Mouse (Mus musculus) bone marrow, adult 2 months (tissue): Measurements from ENCODE around the gene Arf4. TPM values are rescaled to one million over a fixed set of nuclear protein-coding genes. Genes with fewer than 3 reads are reported as not detected.
"Not testable (repeated sequence)": the region's sequence is repeated elsewhere in the genome, so short reads cannot be mapped to it uniquely, and the experiment has no call there.

Experiments
- H3K27ac ChIP-seq: fragments of 200-500 bp; 2 replicates; pipeline ENCODE4 v1.5.1; 2012; ENCODE audit warnings: low read depth, mild to moderate bottlenecking, control low read depth, inconsistent platforms, low read length; ENCODE audit not compliant: control insufficient read depth, poor library complexity, insufficient read depth
- H3K4me1 ChIP-seq: fragments of 200-500 bp; 2 replicates; pipeline ENCODE4 v1.6.1; 2011; ENCODE audit warnings: low read length; ENCODE audit not compliant: control insufficient read depth, insufficient read depth
- H3K4me3 ChIP-seq: fragments of 200-500 bp; replicated peaks from 2 replicates; pipeline ENCODE3; 2011; ENCODE audit warnings: mild to moderate bottlenecking, low read depth, low read length, control low read depth; ENCODE audit not compliant: control insufficient read depth
- CTCF ChIP-seq: fragments of 200-500 bp; IDR thresholded peaks from 2 replicates; pipeline ENCODE4 v1.5.1; 2011; ENCODE audit warnings: low read length, control low read depth; ENCODE audit not compliant: control insufficient read depth, insufficient read depth
- POLR2A ChIP-seq: fragments of 200-500 bp; IDR thresholded peaks from 2 replicates; pipeline ENCODE4 v1.6.1; 2011; ENCODE audit warnings: low read depth, mild to moderate bottlenecking, control low read depth, low read length, borderline replicate concordance; ENCODE audit not compliant: control insufficient read depth
- WGBS: fragments of 180-500 bp; shearing (Covaris S2); methylation state at CpG from one replicate; pipeline ENCODE4 v1.1.7; 2018; 5-methylcytosine and 5-hydroxymethylcytosine counted together
- polyA plus RNA-seq: library from polyadenylated mRNA; stranded (reverse); fragments of >200 nt; gene quantifications from 2 replicates; pipeline ENCODE4 v1.2.4, GENCODE M21; 2011; ENCODE audit warnings: low replicate concordance; ENCODE audit not compliant: missing spikeins, insufficient read depth, insufficient read length

The Arf4 gene
- polyA plus RNA-seq, 1 experiment = 36.8 TPM

DNA sequence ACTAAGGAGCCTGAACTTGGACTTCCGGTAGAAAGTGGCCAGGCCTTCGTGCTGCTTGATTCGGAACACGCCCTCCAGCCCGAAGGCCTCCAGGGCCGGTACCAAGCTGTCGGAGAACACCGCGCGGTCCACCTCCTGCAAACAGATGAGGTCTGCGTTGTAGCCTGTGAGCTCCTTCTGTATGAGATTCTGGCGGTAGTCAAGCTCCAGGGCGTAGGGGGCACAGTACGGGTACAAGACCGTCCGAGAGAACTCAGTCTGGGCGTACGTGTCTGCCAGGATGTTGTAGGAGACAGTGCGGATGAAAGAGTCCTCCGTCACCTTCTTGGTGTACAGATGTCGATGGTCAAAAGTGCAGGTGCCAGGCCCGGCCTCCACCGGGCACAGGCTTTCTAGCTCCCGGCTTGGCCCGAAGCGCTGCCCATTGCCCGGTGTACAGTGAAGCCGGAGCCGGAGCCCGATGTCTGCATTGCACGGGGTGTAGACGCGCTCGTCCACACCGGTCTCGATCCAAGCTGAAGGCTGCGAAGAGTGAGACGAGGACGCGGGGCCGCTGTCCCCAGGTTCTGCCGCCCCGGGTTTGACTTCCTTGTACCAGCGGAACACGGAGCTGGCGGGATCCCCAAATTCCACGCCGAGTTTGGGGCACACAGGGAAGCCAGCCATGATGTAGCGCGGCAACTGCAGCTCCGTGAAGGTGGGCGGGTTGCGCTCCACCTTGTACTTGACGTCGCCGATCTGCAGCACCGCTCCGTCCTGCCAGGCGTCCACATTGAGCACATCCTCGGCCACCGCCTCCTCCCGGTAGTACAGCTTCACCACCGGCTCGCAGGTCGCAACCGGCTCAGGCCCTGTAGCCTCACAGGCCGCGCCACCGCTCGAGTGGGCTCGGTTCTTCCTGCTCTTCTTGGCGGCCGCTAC is 30.8 kb downstream of the Arf4 start:
- TF ChIP-seq CTCF = no peak
- TF ChIP-seq POLR2A = 0 out of 2 replicates have a peak, but pooled peaks have one; percentile 4

DNA sequence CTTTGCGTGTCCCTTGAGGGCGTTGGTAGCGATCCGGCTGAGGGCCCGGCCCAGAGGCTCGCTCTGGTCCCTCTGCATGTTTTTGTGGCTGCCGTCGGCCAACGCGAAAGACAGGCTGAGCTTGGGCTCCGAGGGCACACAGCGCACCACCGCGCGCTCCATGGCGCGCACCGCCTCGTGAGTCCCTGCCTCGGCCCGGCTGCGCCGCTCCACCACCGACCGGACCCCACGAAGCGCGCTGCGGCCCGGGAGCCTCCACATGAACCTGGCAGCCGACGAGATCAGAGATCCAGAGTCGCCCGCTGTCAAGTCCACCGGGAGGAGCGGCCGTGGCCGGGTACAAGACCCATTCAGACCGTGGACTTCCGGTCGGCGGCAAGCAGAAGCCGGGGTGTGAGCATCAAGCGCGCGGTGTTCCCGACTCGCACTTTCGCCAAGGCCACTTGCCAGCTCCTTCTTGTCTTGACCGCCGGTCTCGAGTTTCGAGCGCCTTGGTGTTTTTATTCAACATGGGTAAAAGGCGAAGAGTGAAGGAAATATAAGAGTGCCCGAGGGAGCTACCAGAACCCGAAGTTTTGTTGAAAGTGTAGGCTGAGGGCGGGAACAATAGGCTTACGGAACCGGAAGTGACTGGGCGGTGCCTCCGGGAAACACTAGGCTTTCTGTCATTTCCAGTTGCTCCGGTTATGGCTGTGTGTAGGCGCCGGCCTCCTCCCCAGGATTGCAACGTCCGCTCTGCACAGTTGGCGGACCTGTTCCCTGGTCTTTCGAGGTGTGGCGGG is 31.6 kb downstream of the Arf4 start, which contains the start of gene Pde12:
Gene Pde12 (minus strand): TSS at position 592 of the 782 bp plus-strand sequence.
- Histone ChIP-seq H3K4me1 (no peaks in the 10 kb centered on the region; the same call in 1 of the 2 replicates), H3K4me3 (peak within 1 kb of the TSS; percentile 99), H3K27ac (peak within 1 kb of the TSS; percentile 93)
- under 1% methylated on average over 70 of the region's 70 CpGs for WGBS
- no peak for TF ChIP-seq CTCF
- TF ChIP-seq POLR2A = peak; percentile 73; the same call in 1 of the 2 replicates

More for the DNA sequence above, 30.8 kb downstream of the Arf4 start:
- H3K4me1 ChIP-seq = no peaks in the 10 kb centered on the region; the same call in 1 of the 2 replicates
- H3K4me3 ChIP-seq = peak overlapping the region; percentile 99
- H3K27ac ChIP-seq = peak overlapping the region; percentile 93
- WGBS = under 1% methylated on average over 73 of the region's 73 CpGs

DNA sequence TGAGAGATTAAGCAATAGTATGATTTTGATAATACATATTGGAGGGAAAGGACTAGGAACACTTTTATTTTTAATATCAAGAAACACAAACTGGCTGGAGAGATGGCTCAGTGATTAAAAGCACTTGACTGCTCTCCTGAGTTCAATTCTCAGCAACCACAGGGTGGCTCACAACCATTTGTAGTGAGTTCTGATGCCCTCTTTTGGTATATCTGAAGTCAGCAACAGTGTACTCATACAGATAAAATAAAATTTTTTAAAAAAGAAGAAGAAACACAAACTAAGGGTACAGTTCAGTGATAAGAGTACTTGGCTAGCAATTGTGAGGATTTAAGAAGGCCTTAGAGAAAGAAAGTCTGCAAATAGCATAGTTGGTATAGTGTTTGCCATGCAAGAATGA is 33.1 kb downstream of the Arf4 start:
- TF ChIP-seq CTCF (no peak), POLR2A (no peak)
- Histone ChIP-seq H3K4me1 (peaks cover 2% of the 10 kb centered on the region), H3K4me3 (no peak overlapping the region), H3K27ac (no peak overlapping the region)

DNA sequence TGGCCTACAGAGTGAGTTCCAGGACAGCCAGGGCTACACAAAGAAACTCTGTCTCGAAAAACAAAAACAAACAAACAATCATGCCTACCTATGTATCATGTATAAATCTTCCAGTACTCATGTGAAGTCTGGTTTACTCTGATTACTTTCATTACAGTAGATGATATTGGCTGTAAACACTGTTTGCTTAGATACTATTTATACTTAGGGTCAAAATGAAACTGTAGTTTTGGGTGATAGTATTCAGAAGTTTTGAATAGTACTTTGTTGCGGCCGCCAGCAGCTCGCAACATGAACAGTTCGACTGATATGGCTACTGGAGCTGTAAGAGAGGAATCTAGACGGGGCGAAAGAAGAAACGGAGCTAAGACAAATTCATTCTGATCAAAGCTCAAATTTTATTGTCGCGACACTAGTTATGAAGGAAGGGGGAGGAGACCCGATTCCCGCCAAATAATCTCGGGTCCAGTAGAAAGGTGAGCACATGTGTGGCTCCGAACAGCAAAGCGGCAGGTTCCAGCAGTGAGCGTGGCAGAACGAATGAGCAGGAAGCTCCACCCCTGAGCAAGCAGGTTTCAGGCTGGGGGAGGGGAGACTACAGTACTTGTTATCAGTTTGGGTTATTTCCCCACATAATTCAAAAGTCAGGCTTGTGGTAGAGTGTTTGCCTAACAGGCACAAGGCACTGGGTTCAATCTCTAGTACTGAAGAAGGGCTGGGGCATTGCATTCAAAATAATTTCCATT is 34.2 kb downstream of the Arf4 start:
- H3K4me1 ChIP-seq, H3K27ac ChIP-seq, H3K4me3 ChIP-seq: not testable (repeated sequence)
- 28% methylated on average over 17 of the region's 17 CpGs for WGBS

DNA sequence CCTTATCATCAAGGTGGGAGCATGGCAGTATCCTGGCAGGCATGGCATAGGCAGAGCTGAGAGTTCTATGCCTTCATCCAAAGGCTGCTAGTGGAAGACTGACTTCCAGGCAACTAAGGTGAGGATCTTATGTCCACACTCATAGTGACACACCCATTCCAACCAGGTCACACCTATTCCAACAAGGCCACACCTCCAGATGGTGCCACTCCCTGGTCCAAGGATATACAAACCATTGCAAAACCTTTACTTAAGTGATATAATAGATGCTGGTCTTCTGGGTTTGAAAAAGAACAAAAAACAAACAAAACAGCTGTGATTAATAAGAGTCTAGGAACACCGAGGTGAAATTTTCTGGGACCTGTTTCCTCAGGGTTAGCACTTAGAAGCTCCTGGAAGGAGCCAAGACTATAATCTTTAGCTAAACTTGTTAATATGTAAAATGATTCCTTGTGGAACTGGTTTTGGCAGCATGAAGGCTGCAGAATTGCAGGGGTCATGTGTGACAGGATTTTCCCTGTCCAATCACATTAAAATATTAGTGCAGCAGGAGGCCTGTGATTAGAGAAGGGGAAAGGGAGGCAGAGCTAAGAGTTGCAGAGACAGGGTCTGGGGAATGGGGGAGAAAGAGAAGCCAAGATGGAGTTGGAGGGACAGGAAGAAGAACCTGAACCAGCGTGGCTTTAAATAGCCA is 36.7 kb downstream of the Arf4 start:
- not testable (repeated sequence) for H3K4me3 ChIP-seq, H3K4me1 ChIP-seq, H3K27ac ChIP-seq
- 74% methylated on average over 2 of the region's 2 CpGs for WGBS

DNA sequence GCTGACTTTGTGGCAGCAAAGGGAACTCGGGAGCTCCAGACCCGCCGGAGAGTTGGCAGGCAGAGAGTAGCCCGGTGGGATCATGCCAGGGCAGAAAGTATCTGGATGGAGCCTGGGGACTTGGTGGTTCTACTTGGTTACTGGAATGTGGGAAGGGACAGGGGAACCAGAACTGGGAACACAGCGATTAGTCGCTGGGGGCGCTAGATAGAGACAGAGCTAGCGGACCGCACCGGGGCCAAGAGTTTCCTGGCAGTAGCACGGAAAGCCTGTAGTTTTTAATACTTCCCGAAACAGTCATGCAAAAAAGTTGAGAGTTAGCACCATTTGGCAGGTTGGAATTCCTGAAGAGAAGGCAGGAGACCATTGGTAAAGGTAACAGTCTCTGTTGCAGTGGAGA is 37.5 kb downstream of the Arf4 start:
- Histone ChIP-seq H3K4me1 (peaks cover 2% of the 10 kb centered on the region), H3K4me3 (no peak overlapping the region), H3K27ac (no peak overlapping the region)
- TF ChIP-seq CTCF (peak; percentile 45; the same call in 1 of the 2 replicates), POLR2A (no peak)
- WGBS = 16% methylated on average over 12 of the region's 12 CpGs

DNA sequence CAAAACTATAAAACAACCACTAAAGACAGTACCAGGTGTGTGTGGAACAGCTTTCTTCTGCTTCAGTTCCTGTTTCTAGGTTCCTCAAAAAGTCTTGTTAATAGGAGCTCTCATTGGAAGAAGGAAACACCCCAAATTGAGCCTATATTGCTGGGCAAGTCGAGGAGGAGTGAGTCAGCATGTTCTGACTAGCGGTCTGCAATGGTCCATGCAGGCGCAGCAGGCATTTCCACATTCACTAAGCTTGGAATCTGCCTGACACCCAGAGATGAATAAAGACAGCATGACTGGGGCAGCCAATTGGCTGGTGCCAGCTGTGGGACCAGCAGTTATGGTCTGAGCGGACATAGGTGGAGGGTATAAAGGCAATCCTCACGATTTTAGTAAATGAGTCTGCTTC is 37.9 kb downstream of the Arf4 start:
- H3K4me3 ChIP-seq = no peak overlapping the region
- peaks cover 2% of the 10 kb centered on the region for H3K4me1 ChIP-seq
- TF ChIP-seq CTCF (peak; percentile 7; the same call in 1 of the 2 replicates), POLR2A (no peak)
- H3K27ac ChIP-seq = no peak overlapping the region
- 25% methylated on average over 5 of the region's 5 CpGs for WGBS

DNA sequence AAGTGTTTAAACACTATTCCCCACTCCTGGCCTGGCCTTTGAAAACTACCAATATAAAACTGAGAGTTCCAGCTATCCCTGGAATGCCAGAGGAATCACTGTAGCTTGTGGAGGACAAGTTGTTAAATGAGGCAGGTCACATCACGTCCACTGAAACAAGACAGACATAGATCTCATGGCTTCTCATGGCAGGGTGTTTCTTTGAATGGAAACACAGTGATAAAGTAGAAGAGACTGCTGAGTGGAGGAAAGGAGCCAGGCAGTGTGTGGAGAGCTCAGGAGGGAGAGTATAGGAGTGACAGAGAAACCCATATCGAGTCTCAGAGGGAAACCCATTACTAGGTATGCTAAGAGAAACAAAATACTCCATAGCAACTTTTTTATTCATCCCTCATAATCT is 52.9 kb downstream of the Arf4 start:
- no peaks in the 10 kb centered on the region for H3K4me1 ChIP-seq
- no peak overlapping the region for H3K27ac ChIP-seq
- 67% methylated on average over 2 of the region's 2 CpGs for WGBS
- TF ChIP-seq POLR2A = no peak
- TF ChIP-seq CTCF = no peak
- no peak overlapping the region for H3K4me3 ChIP-seq
